Mouse (Mus musculus) R1 (cell line): ENCODE data around the gene Pex26.

Experiments used
- DNase-seq: peaks from one replicate; pipeline ENCODE4 v3.0.0-alpha.2; 2018; ENCODE audit warnings: low read depth, low spot score

Gene Pex26

DNA sequence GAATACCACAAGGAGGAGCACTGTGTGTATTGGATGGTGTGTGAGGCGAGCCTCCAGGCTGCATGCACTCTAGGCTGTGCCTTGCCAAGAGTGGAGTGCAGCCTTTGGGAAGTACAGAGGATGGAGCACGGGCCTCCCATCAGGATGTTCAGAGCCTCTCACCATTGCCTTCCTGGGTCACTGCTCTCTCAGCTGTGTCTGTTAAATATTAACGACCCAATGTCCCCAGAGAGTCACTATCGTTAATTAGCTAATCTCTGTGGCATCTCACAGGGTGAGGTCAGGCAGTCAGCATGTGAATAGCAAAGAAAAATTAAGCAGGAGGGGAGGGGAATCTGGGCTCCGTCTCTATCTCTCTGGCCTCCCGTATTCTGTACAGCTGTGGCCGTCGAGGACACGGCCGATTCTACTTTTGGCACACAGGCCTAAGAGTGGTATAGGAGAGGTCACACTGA is 17.3 kb upstream of the Pex26 start:
- DNase-seq = no peak

- DNase-seq = peak; percentile 85
These were observed 16.0 kb upstream of the Pex26 start for GRCm38 (mm10) chr6:121167381-121167975.

- no peak for DNase-seq
These were observed 12.4 kb upstream of the Pex26 start for GRCm38 (mm10) chr6:121171102-121171501.

DNA sequence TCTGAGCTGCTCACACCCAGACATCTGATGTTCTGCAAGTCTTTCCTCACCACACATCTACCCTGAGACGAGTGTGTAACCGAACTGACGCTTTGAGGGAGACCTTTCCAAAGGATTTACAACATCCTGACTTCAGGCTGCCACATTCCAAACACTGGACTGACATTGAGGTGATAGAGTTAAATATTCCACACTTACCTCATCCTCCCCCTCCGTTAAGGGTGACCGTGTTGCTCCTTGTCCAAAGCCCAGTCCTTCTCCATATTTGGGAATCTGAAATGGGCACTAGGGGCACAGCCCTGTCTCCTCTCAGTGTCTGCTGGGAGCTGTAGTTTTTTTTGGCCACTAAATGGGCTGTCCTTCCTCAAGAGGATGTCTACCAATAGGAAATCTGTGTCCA is 10.0 kb upstream of the Pex26 start:
- no peak for DNase-seq

DNA sequence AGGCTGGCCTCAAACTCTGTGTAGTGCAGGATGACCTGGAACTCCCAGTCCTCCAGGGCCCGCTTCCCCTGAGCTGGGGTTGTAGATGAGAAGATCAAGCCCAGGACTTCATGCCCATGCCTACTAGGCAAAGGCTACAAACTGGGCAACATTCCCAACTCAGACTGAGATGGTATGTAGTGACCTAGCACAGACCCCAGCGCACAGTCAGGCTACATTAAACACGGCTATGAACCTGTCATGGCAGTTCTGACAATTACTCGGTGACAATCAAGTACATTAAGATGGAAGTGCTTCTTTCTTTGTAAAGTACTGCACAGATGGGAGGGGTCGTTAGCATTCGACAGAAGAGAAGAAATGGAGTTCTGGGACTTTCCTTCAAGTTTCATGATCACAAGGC is 8.7 kb upstream of the Pex26 start:
- no peak for DNase-seq

DNA sequence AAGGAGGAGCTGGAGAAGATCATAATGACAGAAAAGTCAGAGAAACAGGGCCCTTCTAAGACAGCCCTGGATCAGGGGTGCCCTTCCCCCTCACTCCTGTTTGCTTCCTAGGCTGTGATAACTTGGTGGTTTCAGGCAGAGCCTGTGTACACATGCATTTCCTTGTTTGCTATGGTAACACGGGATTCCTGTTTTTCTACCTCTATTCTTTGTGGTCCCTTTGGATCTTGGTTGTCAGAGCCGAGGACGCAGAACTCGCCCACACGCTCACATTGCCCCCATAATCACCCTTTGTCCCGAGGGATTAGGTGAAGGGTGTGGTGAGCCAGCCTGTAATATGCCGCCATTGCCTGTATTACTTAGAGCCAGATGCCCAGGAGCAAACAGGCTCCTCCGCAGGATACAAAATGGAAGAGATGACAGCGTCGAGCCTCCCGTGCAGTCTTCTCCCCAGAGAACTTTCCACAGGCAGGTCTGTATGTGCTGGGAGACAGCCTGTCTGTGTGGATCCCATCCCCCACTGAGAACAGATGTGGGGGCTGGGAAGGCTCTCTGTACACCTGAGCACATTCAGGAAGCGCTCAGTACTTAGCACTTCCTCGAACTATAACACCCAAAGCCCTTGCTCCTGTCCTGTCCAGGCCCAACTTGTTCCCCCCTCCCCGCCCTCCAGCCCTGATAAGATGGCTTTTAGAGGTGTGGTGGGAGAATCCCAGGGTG is 7.3 kb upstream of the Pex26 start:
- DNase-seq = peak; percentile 41

DNA sequence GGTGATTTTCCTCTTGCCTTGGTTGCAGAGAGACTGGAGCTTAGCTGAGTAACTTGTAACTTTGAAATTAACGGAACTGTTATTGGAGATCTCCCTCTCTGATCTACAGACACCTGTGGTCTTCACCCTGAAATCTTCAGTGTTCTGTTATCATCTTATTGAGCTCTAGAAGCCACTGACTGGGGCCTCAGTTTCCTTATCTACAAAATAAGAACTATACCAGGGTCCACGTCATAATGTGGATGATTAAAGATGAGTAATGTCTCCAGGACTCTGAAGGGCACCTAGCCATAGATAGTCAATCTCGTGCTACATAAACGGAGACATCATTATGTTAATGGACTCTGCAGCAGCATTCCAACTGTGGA is 6.8 kb upstream of the Pex26 start:
- DNase-seq = no peak

GRCm38 (mm10) chr6:121177118-121177708 is 6.3 kb upstream of the Pex26 start:
- no peak for DNase-seq

GRCm38 (mm10) chr6:121178700-121179358 is 4.6 kb upstream of the Pex26 start:
- peak; percentile 59 for DNase-seq

- no peak for DNase-seq
These were observed 3.6 kb upstream of the Pex26 start for GRCm38 (mm10) chr6:121179846-121180245.

DNA sequence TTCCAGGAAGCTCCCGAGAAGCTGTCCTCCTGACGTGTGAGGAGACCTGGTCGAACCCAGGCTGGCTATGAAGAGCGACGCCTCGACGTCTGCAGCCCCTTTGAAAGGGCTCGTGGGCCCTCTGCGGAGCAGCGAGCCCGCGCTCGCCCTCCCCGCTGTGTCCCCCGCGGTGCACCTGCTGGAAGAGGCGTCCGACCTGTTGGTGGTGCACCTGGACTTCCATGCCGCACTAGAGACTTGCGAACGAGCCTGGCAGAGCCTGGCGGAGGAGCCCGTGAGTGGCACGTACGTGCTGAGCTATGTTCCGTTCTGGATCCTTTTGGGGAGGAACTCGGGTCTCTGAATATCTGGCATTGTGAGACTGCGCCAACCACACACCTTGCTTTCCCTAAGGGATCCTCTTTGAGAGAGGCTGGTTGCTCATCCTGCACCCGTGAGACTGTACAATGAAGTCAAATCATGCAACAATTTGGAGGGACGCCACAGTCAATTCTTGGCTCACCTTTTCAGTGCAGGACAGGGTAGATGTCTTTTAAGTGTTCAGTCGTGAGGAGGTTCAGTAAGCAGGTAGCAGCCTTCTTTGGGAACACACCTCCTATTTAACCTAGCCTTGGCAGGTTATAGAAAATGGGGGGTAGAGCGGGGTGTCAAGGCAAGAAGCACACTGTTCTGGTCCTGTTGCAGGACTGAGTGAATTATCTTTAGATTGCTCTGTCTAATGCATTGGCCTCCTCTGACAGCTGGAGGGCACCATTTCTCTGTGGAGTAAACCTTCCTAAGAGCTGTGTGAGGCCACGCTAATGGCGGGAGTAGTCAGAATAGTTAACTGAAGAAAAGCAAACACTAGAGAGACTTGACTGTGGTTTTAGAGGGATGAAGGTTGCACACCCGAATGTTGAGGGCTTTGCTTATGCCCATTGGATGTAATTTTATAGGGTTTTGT is 1.0 kb downstream of the Pex26 start:
- peak; percentile 71 for DNase-seq

DNA sequence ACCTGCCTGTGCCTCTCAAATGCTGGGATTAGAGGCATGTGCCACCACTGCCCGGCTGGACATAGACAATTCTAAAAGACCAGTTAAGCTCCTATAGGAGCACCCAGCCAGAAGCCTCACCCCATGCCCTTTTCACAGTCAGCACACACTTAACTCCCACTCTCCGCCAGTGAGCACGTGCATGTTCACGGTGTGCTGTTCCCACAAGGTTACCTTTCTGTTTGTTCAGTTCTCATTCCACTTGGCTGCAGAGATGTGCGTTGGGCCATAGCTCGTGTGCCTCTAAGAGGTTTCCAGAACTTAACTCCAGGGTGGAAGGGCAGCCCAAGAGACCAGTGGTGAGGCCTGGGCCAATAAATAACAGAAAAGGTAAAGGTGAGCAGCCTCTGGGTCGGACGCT is 1.8 kb downstream of the Pex26 start:
- no peak for DNase-seq

GRCm38 (mm10) chr6:121191261-121192009 is 8.0 kb downstream of the Pex26 start:
- no peak for DNase-seq

- peak; percentile 82 for DNase-seq
These were observed 10.8 kb downstream of the Pex26 start for GRCm38 (mm10) chr6:121194061-121194955.

- no peak for DNase-seq
These were observed 11.7 kb downstream of the Pex26 start for GRCm38 (mm10) chr6:121194956-121195731.

GRCm38 (mm10) chr6:121197807-121198365 is 14.4 kb downstream of the Pex26 start:
- DNase-seq = no peak

- DNase-seq = no peak
These were observed 17.0 kb downstream of the Pex26 start for GRCm38 (mm10) chr6:121200458-121200857.

DNA sequence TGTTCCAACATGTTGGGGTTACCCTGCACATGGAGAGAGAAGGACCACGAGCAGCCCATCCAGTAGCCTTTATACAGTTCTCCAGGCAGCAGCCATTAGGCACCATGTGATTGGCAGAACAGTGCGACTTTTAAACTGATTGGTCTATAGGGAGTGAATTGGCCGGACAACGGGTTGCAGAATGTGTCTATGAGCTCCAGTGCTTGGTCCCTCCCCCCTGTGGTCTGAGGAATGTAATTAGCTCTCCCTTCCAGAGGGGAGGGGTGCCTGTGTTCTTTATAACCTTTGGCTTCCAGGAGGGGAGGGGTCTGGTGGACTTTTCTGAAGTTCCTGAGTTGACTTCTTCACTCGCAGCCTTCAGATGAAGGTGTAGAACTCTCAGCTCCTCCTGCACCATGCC is 18.6 kb downstream of the Pex26 start:
- DNase-seq = peak; percentile 89

- no peak for DNase-seq
These were observed 23.0 kb downstream of the Pex26 start for GRCm38 (mm10) chr6:121206481-121206880.
